Mouse (Mus musculus) kidney, adult 2 months (tissue): ENCODE results near the gene Dr1.

Source experiments
- CTCF ChIP-seq: fragments of 200-500 bp; conservative IDR thresholded peaks from 2 replicates; pipeline ENCODE4 v1.5.1; 2011; ENCODE audit warnings: low read depth, mild to moderate bottlenecking, control low read depth, low read length, moderate library complexity, mixed read lengths; ENCODE audit not compliant: insufficient read depth, insufficient read length
- POLR2A ChIP-seq: fragments of 200-500 bp; IDR thresholded peaks from one replicate; pipeline ENCODE4 v1.6.1; 2011; ENCODE audit warnings: low read depth, low read length, control low read depth

- no peak for TF ChIP-seq POLR2A
- no peak for TF ChIP-seq CTCF
These were observed 44.6 kb downstream of the Dr1 start for GRCm38 (mm10) chr5:108313065-108313860.
